Mouse (Mus musculus) ES-E14 (cell line): ENCODE data around the gene Smarcd1.

Source experiments
- CHD2 ChIP-seq: IDR thresholded peaks from 2 replicates; pipeline ENCODE4 v1.6.1; 2014; ENCODE audit warnings: mild to moderate bottlenecking, low read depth, low read length, inconsistent platforms
- HCFC1 ChIP-seq: IDR thresholded peaks from 2 replicates; pipeline ENCODE4 v1.6.1; 2012; ENCODE audit warnings: low read length, inconsistent platforms, borderline replicate concordance; ENCODE audit not compliant: insufficient read depth
- MAFK ChIP-seq: IDR thresholded peaks from 2 replicates; pipeline ENCODE4 v1.6.1; 2014; ENCODE audit warnings: mild to moderate bottlenecking, low read depth, low read length, inconsistent platforms; ENCODE audit not compliant: insufficient read depth
- ZC3H11A ChIP-seq: IDR thresholded peaks from 2 replicates; pipeline ENCODE4 v1.6.1; 2012; ENCODE audit warnings: low read depth, mild to moderate bottlenecking, inconsistent platforms, low read length, borderline replicate concordance
- ZNF384 ChIP-seq: IDR thresholded peaks from 2 replicates; pipeline ENCODE4 v1.6.1; 2012; ENCODE audit warnings: low read depth, low read length, inconsistent platforms

- TF ChIP-seq CHD2 (no peak), MAFK (no peak), ZNF384 (no peak), ZC3H11A (no peak), HCFC1 (no peak)
These were observed 46.0 kb upstream of the Smarcd1 start for GRCm38 (mm10) chr15:99655956-99656355.
